Mouse (Mus musculus) limb, embryonic 14.5 days (tissue): ENCODE data around the gene Gid8. TPM values are rescaled to one million over a fixed set of nuclear protein-coding genes. Genes with fewer than 3 reads are reported as not detected.

Experiments
- ATAC-seq: fragments of 200-750 bp; cut with Nextera tagmentation; 2 replicates; pipeline ENCODE4 v1.8.0; 2017; ENCODE audit warnings: low read depth, moderate number of reproducible peaks, moderate TSS enrichment; ENCODE audit not compliant: low FRiP score
- DNase-seq: peaks from one replicate; pipeline ENCODE4 v3.0.0-alpha.2; 2015; ENCODE audit warnings: low spot score
- H3K27ac ChIP-seq: fragments of 300-500 bp; sonication (generic); replicated peaks from 2 replicates; pipeline ENCODE4 v1.5.1; 2014; ENCODE audit warnings: low read depth, mild to moderate bottlenecking, low read length, moderate library complexity, mixed read lengths
- H3K27me3 ChIP-seq: fragments of 300-500 bp; sonication (generic); 2 replicates; pipeline ENCODE4 v1.6.1; 2014; ENCODE audit warnings: low read length, mixed read lengths; ENCODE audit not compliant: control insufficient read depth, insufficient read depth
- H3K36me3 ChIP-seq: fragments of 300-500 bp; sonication (generic); 2 replicates; pipeline ENCODE4 v1.6.1; 2014; ENCODE audit warnings: mild to moderate bottlenecking, low read length, moderate library complexity, mixed read lengths; ENCODE audit not compliant: control insufficient read depth, insufficient read depth
- H3K4me1 ChIP-seq: fragments of 300-500 bp; sonication (generic); 2 replicates; pipeline ENCODE4 v1.6.1; 2014; ENCODE audit warnings: antibody characterized with exemption, low read length, mixed read lengths; ENCODE audit not compliant: control insufficient read depth, insufficient read depth
- H3K4me2 ChIP-seq: fragments of 300-500 bp; sonication (generic); replicated peaks from 2 replicates; pipeline ENCODE4 v1.6.1; 2014; ENCODE audit warnings: low read depth, mild to moderate bottlenecking, low read length, moderate library complexity; ENCODE audit not compliant: severe bottlenecking
- H3K4me3 ChIP-seq: fragments of 300-500 bp; sonication (generic); replicated peaks from 2 replicates; pipeline ENCODE4 v1.5.1; 2014; ENCODE audit warnings: low read length
- H3K9ac ChIP-seq: fragments of 300-500 bp; sonication (generic); 2 replicates; pipeline ENCODE4 v1.6.1; 2014; ENCODE audit warnings: mild to moderate bottlenecking, low read depth, low read length, moderate library complexity; ENCODE audit not compliant: severe bottlenecking
- H3K9me3 ChIP-seq: fragments of 300-500 bp; sonication (generic); 2 replicates; pipeline ENCODE4 v1.6.1; 2016; ENCODE audit warnings: low read length; ENCODE audit not compliant: control insufficient read depth
- POLR2A ChIP-seq: fragments of 200-500 bp; IDR thresholded peaks from 2 replicates; pipeline ENCODE4 v1.8.0; 2012; ENCODE audit warnings: inconsistent platforms, mild to moderate bottlenecking, moderate library complexity, borderline replicate concordance; ENCODE audit not compliant: insufficient read depth, insufficient read length; ENCODE audit errors: extremely low read depth
- WGBS: fragments of 180-500 bp; shearing (Covaris S2); extraction: QIAGEN DNeasy Blood & Tissue Kit; methylation state at CpG from one replicate; pipeline ENCODE4 v1.1.7; 2014; 5-methylcytosine and 5-hydroxymethylcytosine counted together
- polyA plus RNA-seq, 2 experiments: library from polyadenylated mRNA; depleted of rRNA in 1 of 2; stranded (reverse) in 1 of 2; unstranded in 1 of 2; fragments of >200 nt; fragmentation: Nextera tagmentation in 1 of 2; extraction: Ambion mirVana in 1 of 2; gene quantifications; 2 replicates each; pipeline versions ENCODE4 v1.2.1 to v1.2.3; 2012 to 2014

Gene Gid8
- polyA plus RNA-seq, 2 experiments = 64.0 to 69.9 TPM

DNA sequence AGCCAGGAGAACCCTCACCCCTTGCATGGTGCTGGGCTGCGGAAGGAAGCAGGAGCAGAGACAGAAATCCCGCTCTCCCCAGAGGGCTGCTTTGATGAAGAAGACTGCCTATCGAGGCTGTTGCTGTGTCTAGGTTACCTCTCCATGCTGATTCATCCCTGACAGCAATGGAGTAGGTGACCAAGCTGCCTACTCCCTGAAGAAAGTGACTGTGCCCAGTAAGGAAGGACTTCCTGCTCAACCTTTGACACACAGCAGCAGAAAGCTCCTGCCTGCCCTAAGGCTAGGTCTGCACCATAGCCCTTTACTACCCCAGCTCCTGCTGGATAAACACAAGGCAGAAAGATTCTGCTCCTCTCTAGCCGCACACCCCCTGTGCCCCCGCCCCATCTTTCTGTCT is 39.0 kb downstream of the Gid8 start:
- Histone ChIP-seq H3K9me3 (no peaks in the 10 kb centered on the region), H3K9ac (no peak overlapping the region), H3K4me1 (no peaks in the 10 kb centered on the region), H3K36me3 (no peaks in the 10 kb centered on the region), H3K4me3 (no peak overlapping the region), H3K27ac (no peak overlapping the region), H3K4me2 (no peak overlapping the region), H3K27me3 (no peaks in the 10 kb centered on the region)
- ATAC-seq (no peak), DNase-seq (no peak)
- TF ChIP-seq POLR2A = no peak
- 46% methylated on average over 5 of the region's 5 CpGs for WGBS

DNA sequence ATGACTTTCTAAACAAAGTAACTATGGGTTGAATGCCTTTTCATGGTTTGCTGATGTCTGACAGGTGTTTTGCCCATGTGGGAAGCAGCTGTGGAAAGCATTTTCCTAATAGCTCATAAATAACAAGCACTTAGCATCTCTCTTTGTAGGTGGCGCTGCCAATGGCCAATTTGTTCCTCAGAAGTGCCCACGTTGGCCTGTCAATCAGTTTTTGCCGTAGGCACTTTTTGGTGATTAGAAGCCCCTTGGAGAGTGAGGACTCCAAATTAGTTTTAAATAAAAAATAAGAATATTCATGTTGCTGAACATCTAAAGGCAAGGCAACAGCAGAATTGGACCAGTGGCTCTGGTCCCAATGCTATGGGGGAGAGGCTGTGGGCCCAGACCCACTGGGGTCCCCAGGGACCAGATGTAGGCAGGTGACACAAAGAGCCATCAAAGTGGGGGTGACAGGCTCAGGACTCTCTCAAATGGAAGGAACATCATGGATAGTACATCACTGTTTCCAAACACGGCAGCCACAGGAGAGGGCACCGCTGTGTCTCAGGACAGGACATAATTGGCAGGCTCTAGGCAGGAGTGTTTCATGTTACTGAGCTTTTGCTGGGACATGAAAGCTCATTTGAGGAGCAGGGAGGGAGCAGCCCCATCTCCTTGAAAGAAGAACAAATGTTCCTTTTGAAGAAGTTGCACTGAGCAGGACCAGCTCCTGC is 45.2 kb downstream of the Gid8 start:
- Histone ChIP-seq H3K4me2 (no peak overlapping the region), H3K27ac (no peak overlapping the region), H3K4me1 (no peaks in the 10 kb centered on the region), H3K4me3 (no peak overlapping the region), H3K36me3 (no peaks in the 10 kb centered on the region), H3K9me3 (no peaks in the 10 kb centered on the region), H3K27me3 (no peaks in the 10 kb centered on the region), H3K9ac (no peak overlapping the region)
- WGBS = 41% methylated on average over 5 of the region's 5 CpGs
- no peak for TF ChIP-seq POLR2A
- no peak for ATAC-seq
- no peak for DNase-seq

DNA sequence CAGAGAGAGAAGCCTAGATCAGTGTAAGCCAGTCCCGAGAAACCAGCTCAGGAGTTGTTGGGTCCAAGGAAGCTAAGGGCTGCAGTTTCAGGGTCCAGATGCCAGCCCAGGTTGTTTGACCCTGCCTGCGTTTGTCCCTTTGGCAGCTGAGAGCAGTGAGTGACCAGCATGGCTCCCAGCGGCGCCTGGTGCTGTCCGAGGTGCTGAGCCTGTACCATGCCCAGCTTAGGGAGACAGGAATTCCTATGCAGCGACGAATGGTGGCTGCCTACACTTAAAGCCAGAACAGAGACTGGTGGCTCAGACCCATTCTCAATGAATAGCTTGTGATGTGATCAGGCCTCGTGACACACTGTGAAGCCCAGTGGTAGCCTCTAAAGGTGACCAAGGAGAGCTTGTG is 46.0 kb downstream of the Gid8 start:
- DNase-seq (peak; percentile 72), ATAC-seq (no peak)
- H3K4me1 ChIP-seq = no peaks in the 10 kb centered on the region
- no peaks in the 10 kb centered on the region for H3K9me3 ChIP-seq
- TF ChIP-seq POLR2A = no peak
- H3K4me3 ChIP-seq = no peak overlapping the region
- 4% methylated on average over 8 of the region's 8 CpGs for WGBS
- H3K9ac ChIP-seq = no peak overlapping the region
- no peaks in the 10 kb centered on the region for H3K36me3 ChIP-seq
- H3K27ac ChIP-seq = no peak overlapping the region
- H3K4me2 ChIP-seq = no peak overlapping the region
- no peaks in the 10 kb centered on the region for H3K27me3 ChIP-seq

DNA sequence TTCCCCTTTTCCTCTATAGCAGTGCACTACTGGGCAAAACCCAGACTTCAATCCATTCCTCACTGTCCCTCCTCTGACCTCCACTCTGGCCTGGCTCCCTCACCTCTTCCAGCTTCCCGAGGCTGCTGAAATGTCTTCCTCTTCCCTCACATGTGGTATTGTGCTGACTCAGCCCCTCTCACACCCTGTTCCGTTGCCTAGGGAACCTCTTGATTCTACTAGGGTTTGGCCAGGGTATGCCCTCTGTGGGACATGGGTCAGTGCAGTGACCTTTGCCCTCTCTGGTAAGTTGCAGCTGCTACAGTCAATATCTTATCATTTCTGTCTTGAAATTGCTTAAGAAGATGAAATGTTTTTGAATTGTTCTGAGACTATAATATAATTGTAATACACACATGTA is 46.9 kb downstream of the Gid8 start:
- DNase-seq = no peak
- H3K27ac ChIP-seq = no peak overlapping the region
- no peak for TF ChIP-seq POLR2A
- H3K27me3 ChIP-seq = no peaks in the 10 kb centered on the region
- no peaks in the 10 kb centered on the region for H3K4me1 ChIP-seq
- no peaks in the 10 kb centered on the region for H3K9me3 ChIP-seq
- no peak overlapping the region for H3K4me2 ChIP-seq
- H3K36me3 ChIP-seq = no peaks in the 10 kb centered on the region
- 34% methylated on average over 2 of the region's 2 CpGs for WGBS
- no peak overlapping the region for H3K4me3 ChIP-seq
- no peak for ATAC-seq
- H3K9ac ChIP-seq = no peak overlapping the region

DNA sequence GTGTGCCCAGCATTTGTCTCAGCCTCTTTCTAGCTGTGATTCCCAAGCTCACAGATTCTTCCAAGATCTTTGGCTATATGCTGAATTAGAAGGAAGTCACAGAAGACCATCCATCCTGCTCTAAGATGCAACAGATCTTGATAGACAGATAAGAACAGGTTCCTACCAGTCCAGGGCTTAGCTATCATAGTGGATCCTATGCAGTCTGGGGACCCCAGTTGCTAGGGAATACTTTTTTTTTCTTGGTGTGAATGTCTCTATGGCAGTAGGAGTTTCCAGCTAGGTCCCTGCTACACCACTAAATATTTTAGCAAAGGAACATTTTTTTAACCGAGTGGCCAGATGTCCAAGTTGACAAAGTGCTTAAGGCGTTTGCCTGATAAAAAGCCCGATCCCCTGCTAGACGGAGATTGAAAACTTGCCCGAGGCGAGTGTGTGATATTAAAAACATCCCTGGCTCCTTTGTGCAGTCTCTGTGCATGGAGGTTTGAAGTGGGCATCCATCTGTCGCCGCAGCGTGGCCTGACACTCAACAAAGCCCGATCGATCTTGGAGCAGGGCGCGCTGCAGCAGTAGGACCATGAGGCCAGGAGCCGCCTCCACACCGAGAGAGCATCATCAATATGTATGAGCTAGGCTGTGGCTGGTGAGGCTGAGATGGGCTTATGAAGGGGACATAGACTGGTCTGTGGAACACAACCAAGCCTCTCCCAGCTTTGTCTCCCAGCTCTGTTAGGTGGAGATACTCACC is 48.8 kb downstream of the Gid8 start:
- ATAC-seq = no peak
- H3K36me3 ChIP-seq = no peaks in the 10 kb centered on the region
- H3K9ac ChIP-seq = no peak overlapping the region
- no peak for DNase-seq
- TF ChIP-seq POLR2A = no peak
- WGBS = 53% methylated on average over 15 of the region's 15 CpGs
- no peak overlapping the region for H3K27ac ChIP-seq
- H3K4me2 ChIP-seq = no peak overlapping the region
- no peaks in the 10 kb centered on the region for H3K27me3 ChIP-seq
- no peaks in the 10 kb centered on the region for H3K9me3 ChIP-seq
- no peak overlapping the region for H3K4me3 ChIP-seq
- H3K4me1 ChIP-seq = no peaks in the 10 kb centered on the region
